Mouse (Mus musculus): ENCODE measurements around the gene Adgrf4.

DNA sequence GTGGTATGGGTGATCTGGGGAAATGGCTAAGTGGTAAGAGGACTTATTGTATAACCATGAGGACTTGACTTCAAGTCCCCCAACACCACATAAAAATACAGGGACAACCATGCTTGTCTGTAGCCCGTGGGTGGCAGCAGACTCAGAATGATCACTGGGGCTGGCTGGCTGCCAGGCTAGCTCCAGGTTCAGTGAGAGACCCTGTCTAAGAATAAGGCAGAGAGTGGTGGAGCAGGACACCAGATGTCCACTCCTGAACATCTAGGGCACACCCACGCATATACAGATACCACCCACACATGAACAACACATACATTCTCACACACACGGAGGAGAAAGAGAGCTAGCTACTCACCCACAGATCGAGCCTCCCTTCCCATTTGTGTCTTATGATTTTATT, 2.6 kb upstream of the Adgrf4 start:
- TF ChIP-seq POLR2A (IDR thresholded peaks at IDR 0.05; ENCODE audit: borderline replicate concordance, extremely low read depth, insufficient read depth, insufficient read length, poor library complexity, severe bottlenecking) = no peak
- no peak for TF ChIP-seq CTCF (IDR thresholded peaks at IDR 0.05; ENCODE audit: borderline replicate concordance, extremely low read depth, insufficient read depth, insufficient read length)
